Comparison of ENCODE assay signal across 9 mouse cellular contexts in genomic region chr7:137314710-137315543, GRCm38 (mm10). TPM values are rescaled to one million over a fixed set of nuclear protein-coding genes. Genes with fewer than 3 reads are reported as not detected.
DNase-seq lines count a peak whose midpoint lies in the region; ATAC-seq and TF ChIP-seq lines count a peak whose summit lies in the region.
"Had no signal": no experiment of that assay in that cellular context is flagged by ENCODE, and none has a peak within 500 bp of the region (broad histone marks: within the 10 kb centered on the region; RNA-seq: fewer than 3 reads in every experiment).

No protein-coding gene starts in this region.

- no peak for DNase-seq in lung, adult 2 months
- DNase-seq in urinary bladder, postnatal 25 days (ENCODE audit: low spot score): no peak
- DNase-seq in thymus, postnatal 36 days: no peak
- no peak for DNase-seq in ovary, adult 18-20 months (ENCODE audit: low spot score)

- peak overlapping the region; percentile 56 for H3K4me3 ChIP-seq in lung, embryonic 15.5 days
- H3K4me3 ChIP-seq in lung, adult 2 months (replicated peaks; ENCODE audit: extremely low read depth, low read depth, low read length): no peak overlapping the region
- H3K4me3 ChIP-seq in forebrain, embryonic 13.5 days: peak overlapping the region; percentile 53
- H3K4me3 ChIP-seq in limb, embryonic 12.5 days (replicated peaks): peak overlapping the region; percentile 93
- peak overlapping the region; percentile 71 for H3K4me3 ChIP-seq in small intestine, adult 2 months (ENCODE audit: low read depth, low read length)

- no peaks in the 10 kb centered on the region for H3K9me3 ChIP-seq in lung, embryonic 15.5 days
- H3K9me3 ChIP-seq in forebrain, embryonic 13.5 days (replicated peaks): no peaks in the 10 kb centered on the region
- no peaks in the 10 kb centered on the region for H3K9me3 ChIP-seq in limb, embryonic 12.5 days

- WGBS in lung, embryonic 15.5 days: 2% methylated on average over 48 of the region's 48 CpGs
- WGBS in lung, adult 2 months: 3% methylated on average over 48 of the region's 48 CpGs
- 0% methylated on average over 48 of the region's 48 CpGs for WGBS in forebrain, embryonic 13.5 days
- WGBS in limb, embryonic 12.5 days: under 1% methylated on average over 48 of the region's 48 CpGs
- WGBS in small intestine, adult 2 months: 3% methylated on average over 48 of the region's 48 CpGs

- 0 out of 2 replicates have a peak, but pooled peaks have one; percentile 2 for ATAC-seq in lung, embryonic 15.5 days (ENCODE audit: borderline replicate concordance, extremely low read depth, low FRiP score, low TSS enrichment)
- peak; percentile 3; the same call in 1 of the 2 replicates for ATAC-seq in forebrain, embryonic 13.5 days
- peak; percentile 40 for ATAC-seq in limb, embryonic 12.5 days (ENCODE audit: insufficient number of reproducible peaks, insufficient read depth, low FRiP score, low TSS enrichment, low read depth)

- H3K4me1 ChIP-seq in lung, embryonic 15.5 days: peaks cover 35% of the 10 kb centered on the region
- peaks cover 8% of the 10 kb centered on the region for H3K4me1 ChIP-seq in lung, adult 2 months (ENCODE audit: control insufficient read depth, insufficient read depth, low read length)
- H3K4me1 ChIP-seq in forebrain, embryonic 13.5 days: peaks cover 82% of the 10 kb centered on the region
- peaks cover 48% of the 10 kb centered on the region for H3K4me1 ChIP-seq in limb, embryonic 12.5 days (replicated peaks)
- peaks cover 10% of the 10 kb centered on the region for H3K4me1 ChIP-seq in small intestine, adult 2 months (ENCODE audit: control insufficient read depth, insufficient read depth, insufficient read length, low read length)

- no peak overlapping the region for H3K9ac ChIP-seq in lung, embryonic 15.5 days
- H3K9ac ChIP-seq in forebrain, embryonic 13.5 days: peak overlapping the region; percentile 34; the same call in 1 of the 2 replicates
- peak overlapping the region; percentile 70 for H3K9ac ChIP-seq in limb, embryonic 12.5 days (replicated peaks)

- no peak overlapping the region for H3K27ac ChIP-seq in lung, embryonic 15.5 days
- H3K27ac ChIP-seq in forebrain, embryonic 13.5 days: no peak overlapping the region
- peak overlapping the region; percentile 83 for H3K27ac ChIP-seq in limb, embryonic 12.5 days
- H3K27ac ChIP-seq in small intestine, adult 2 months (ENCODE audit: insufficient read depth, low read depth, low read length): no peak overlapping the region

- peak overlapping the region; percentile 98 for H3K4me2 ChIP-seq in lung, embryonic 15.5 days
- H3K4me2 ChIP-seq in forebrain, embryonic 13.5 days: peak overlapping the region; percentile 90
- H3K4me2 ChIP-seq in limb, embryonic 12.5 days: peak overlapping the region; percentile 92

- peaks cover 99% of the 10 kb centered on the region for H3K27me3 ChIP-seq in lung, embryonic 15.5 days
- H3K27me3 ChIP-seq in forebrain, embryonic 13.5 days: peaks cover 99% of the 10 kb centered on the region
- H3K27me3 ChIP-seq in limb, embryonic 12.5 days: peaks cover 64% of the 10 kb centered on the region
- H3K27me3 ChIP-seq in small intestine, adult 2 months (ENCODE audit: control insufficient read depth, insufficient read depth, low read length): peaks cover 93% of the 10 kb centered on the region

- H3K36me3 ChIP-seq in lung, embryonic 15.5 days: no peaks in the 10 kb centered on the region
- no peaks in the 10 kb centered on the region for H3K36me3 ChIP-seq in forebrain, embryonic 13.5 days (ENCODE audit: poor library complexity, severe bottlenecking)
- peaks cover 7% of the 10 kb centered on the region; the same call in 1 of the 2 replicates for H3K36me3 ChIP-seq in limb, embryonic 12.5 days
- no peaks in the 10 kb centered on the region for H3K36me3 ChIP-seq in small intestine, adult 2 months (ENCODE audit: control insufficient read depth, insufficient read depth, low read length)

- TF ChIP-seq CTCF in lung, adult 2 months (IDR thresholded peaks at IDR 0.05; ENCODE audit: insufficient read depth, low read length): no peak
- TF ChIP-seq CTCF in small intestine, adult 2 months (IDR thresholded peaks at IDR 0.05; ENCODE audit: extremely low read depth, insufficient read length, insufficient replicate concordance, low read depth, low read length): no peak

- TF ChIP-seq POLR2A in lung, adult 2 months (IDR thresholded peaks at IDR 0.05; ENCODE audit: borderline replicate concordance, extremely low read depth, low read depth, low read length): no peak
- TF ChIP-seq POLR2A in small intestine, adult 2 months (IDR thresholded peaks at IDR 0.05; ENCODE audit: low read depth, low read length): no peak

RNA-seq across cellular contexts. Expression of gene Ebf3, which starts 0.7 kb away (rescaled TPM):
- polyA plus RNA-seq in lung, embryonic 15.5 days (2015; fragmentation: Nextera tagmentation; extraction: Ambion mirVana): 0.12 and 0.28 TPM in 2 replicates
- polyA plus RNA-seq in lung, adult 2 months (2012; rRNA removed): 0.83 and 0.84 TPM in 2 replicates
- 1.1 and 2.0 TPM in 2 replicates for polyA plus RNA-seq in forebrain, embryonic 13.5 days (2015; fragmentation: Nextera tagmentation; extraction: Ambion mirVana)
- 16.9 and 17.6 TPM in 2 replicates for polyA plus RNA-seq in limb, embryonic 12.5 days (2016; fragmentation: Nextera tagmentation; extraction: Ambion mirVana)
- polyA plus RNA-seq in small intestine, adult 2 months (2012; rRNA removed): 0.50 and 0.70 TPM in 2 replicates
- polyA plus RNA-seq: liver, adult 2 months had no signal
